Mouse (Mus musculus) hindbrain, embryonic 14.5 days (tissue): ENCODE results near the gene Arhgef19. TPM values are rescaled to one million over a fixed set of nuclear protein-coding genes. Genes with fewer than 3 reads are reported as not detected.

Source experiments
- ATAC-seq: fragments of 200-750 bp; cut with Nextera tagmentation; 2 replicates; pipeline ENCODE4 v1.8.0; 2017; ENCODE audit warnings: moderate number of reproducible peaks, mild to moderate bottlenecking, moderate TSS enrichment, moderate library complexity; ENCODE audit not compliant: low FRiP score
- DNase-seq: peaks from one replicate; pipeline ENCODE4 v3.0.0-alpha.2; 2015; ENCODE audit warnings: low spot score
- H3K27ac ChIP-seq: fragments of 300-500 bp; sonication (generic); 2 replicates; pipeline ENCODE4 v1.5.1; 2014; ENCODE audit warnings: mild to moderate bottlenecking, moderate library complexity
- H3K27me3 ChIP-seq: fragments of 300-500 bp; sonication (generic); 2 replicates; pipeline ENCODE4 v1.6.1; 2014; ENCODE audit warnings: mild to moderate bottlenecking, low read length, mixed read lengths; ENCODE audit not compliant: control insufficient read depth, insufficient read depth
- H3K36me3 ChIP-seq: fragments of 300-500 bp; sonication (generic); replicated peaks from 2 replicates; pipeline ENCODE4 v1.6.1; 2014; ENCODE audit not compliant: control insufficient read depth, insufficient read depth
- H3K4me1 ChIP-seq: fragments of 300-500 bp; sonication (generic); replicated peaks from 2 replicates; pipeline ENCODE4 v1.6.1; 2014; ENCODE audit warnings: antibody characterized with exemption, low read length, mixed read lengths; ENCODE audit not compliant: control insufficient read depth, insufficient read depth
- H3K4me2 ChIP-seq: fragments of 300-500 bp; sonication (generic); replicated peaks from 2 replicates; pipeline ENCODE4 v1.6.1; 2014; ENCODE audit warnings: mild to moderate bottlenecking, moderate library complexity
- H3K4me3 ChIP-seq: fragments of 300-500 bp; sonication (generic); replicated peaks from 2 replicates; pipeline ENCODE4 v1.5.1; 2014; ENCODE audit warnings: mild to moderate bottlenecking, low read length
- H3K9ac ChIP-seq: fragments of 300-500 bp; sonication (generic); 2 replicates; pipeline ENCODE4 v1.6.1; 2014
- H3K9me3 ChIP-seq: fragments of 300-500 bp; sonication (generic); 2 replicates; pipeline ENCODE4 v1.6.1; 2016; ENCODE audit warnings: low read length; ENCODE audit not compliant: control insufficient read depth
- WGBS: fragments of 180-500 bp; shearing (Covaris S2); extraction: QIAGEN DNeasy Blood & Tissue Kit; methylation state at CpG from one replicate; pipeline ENCODE4 v1.1.7; 2014; 5-methylcytosine and 5-hydroxymethylcytosine counted together
- polyA plus RNA-seq: library from polyadenylated mRNA; unstranded; fragments of >200 nt; fragmentation: Nextera tagmentation; extraction: Ambion mirVana; gene quantifications from 2 replicates; pipeline ENCODE4 v1.2.1, GENCODE M21; 2014

Gene Arhgef19
- polyA plus RNA-seq, 1 experiment from 2014 or later: 0.78 TPM

GRCm38 (mm10) chr4:141244401-141244800 is 5.1 kb downstream of the Arhgef19 start:
- ATAC-seq: no peak
- H3K4me2 ChIP-seq: peak overlapping the region; percentile 1; the same call in 1 of the 2 replicates

GRCm38 (mm10) chr4:141244931-141245425 is 5.7 kb downstream of the Arhgef19 start:
- WGBS: 5% methylated on average over 9 of the region's 9 CpGs
- DNase-seq (peak; percentile 75), ATAC-seq (peak; percentile 46; the same call in 1 of the 2 replicates)
- Histone ChIP-seq H3K27ac (peak overlapping the region; percentile 79), H3K9me3 (no peaks in the 10 kb centered on the region), H3K4me2 (peak overlapping the region; percentile 1; the same call in 1 of the 2 replicates), H3K27me3 (peaks cover 80% of the 10 kb centered on the region), H3K36me3 (no peaks in the 10 kb centered on the region), H3K9ac (no peak overlapping the region), H3K4me1 (peaks cover 32% of the 10 kb centered on the region), H3K4me3 (no peak overlapping the region)

More at GRCm38 (mm10) chr4:141244401-141244800, 5.1 kb downstream of the Arhgef19 start:
- Histone ChIP-seq H3K27ac (peak overlapping the region; percentile 79), H3K27me3 (peaks cover 80% of the 10 kb centered on the region), H3K4me1 (peaks cover 38% of the 10 kb centered on the region), H3K9me3 (no peaks in the 10 kb centered on the region), H3K9ac (no peak overlapping the region), H3K36me3 (no peaks in the 10 kb centered on the region), H3K4me3 (no peak overlapping the region)
- WGBS: 30% methylated on average over 5 of the region's 5 CpGs
- DNase-seq: no peak

GRCm38 (mm10) chr4:141246089-141246997 is 7.0 kb downstream of the Arhgef19 start:
- 18% methylated on average over 24 of the region's 24 CpGs for WGBS
- ATAC-seq: no peak
- Histone ChIP-seq H3K9ac (no peak overlapping the region), H3K27ac (no peak overlapping the region), H3K9me3 (no peaks in the 10 kb centered on the region), H3K27me3 (peaks cover 66% of the 10 kb centered on the region), H3K4me1 (peaks cover 32% of the 10 kb centered on the region), H3K4me2 (peak overlapping the region; percentile 48), H3K36me3 (no peaks in the 10 kb centered on the region), H3K4me3 (no peak overlapping the region)
- no peak for DNase-seq

GRCm38 (mm10) chr4:141246998-141247350 is 7.7 kb downstream of the Arhgef19 start:
- no peak for DNase-seq

GRCm38 (mm10) chr4:141247776-141248613 is 8.7 kb downstream of the Arhgef19 start:
- Histone ChIP-seq H3K4me1 (peaks cover 21% of the 10 kb centered on the region), H3K9ac (no peak overlapping the region; the same call in 1 of the 2 replicates), H3K4me3 (peak overlapping the region; percentile 27), H3K27ac (no peak overlapping the region), H3K4me2 (peak overlapping the region; percentile 48), H3K9me3 (no peaks in the 10 kb centered on the region), H3K36me3 (no peaks in the 10 kb centered on the region), H3K27me3 (peaks cover 51% of the 10 kb centered on the region)
- ATAC-seq: no peak
- WGBS: under 1% methylated on average over 58 of the region's 60 CpGs
- no peak for DNase-seq

More at GRCm38 (mm10) chr4:141246998-141247350, 7.7 kb downstream of the Arhgef19 start:
- Histone ChIP-seq H3K9me3 (no peaks in the 10 kb centered on the region), H3K9ac (no peak overlapping the region), H3K27me3 (peaks cover 60% of the 10 kb centered on the region), H3K4me3 (no peak overlapping the region), H3K4me1 (peaks cover 32% of the 10 kb centered on the region), H3K4me2 (peak overlapping the region; percentile 48), H3K27ac (no peak overlapping the region), H3K36me3 (no peaks in the 10 kb centered on the region)
- no peak for ATAC-seq
- 2% methylated on average over 17 of the region's 17 CpGs for WGBS

GRCm38 (mm10) chr4:141248614-141248978 is 9.3 kb downstream of the Arhgef19 start:
- H3K27ac ChIP-seq: no peak overlapping the region
- no peak overlapping the region for H3K4me3 ChIP-seq
- no peak overlapping the region for H3K9ac ChIP-seq
- 6% methylated on average over 11 of the region's 11 CpGs for WGBS
- DNase-seq (no peak), ATAC-seq (no peak)
- H3K36me3 ChIP-seq: no peaks in the 10 kb centered on the region
- H3K4me1 ChIP-seq: peaks cover 18% of the 10 kb centered on the region; the same call in 1 of the 2 replicates
- H3K4me2 ChIP-seq: peak overlapping the region; percentile 48; the same call in 1 of the 2 replicates
- H3K9me3 ChIP-seq: no peaks in the 10 kb centered on the region
- peaks cover 49% of the 10 kb centered on the region for H3K27me3 ChIP-seq

GRCm38 (mm10) chr4:141249383-141249782 is 10.1 kb downstream of the Arhgef19 start:
- peaks cover 44% of the 10 kb centered on the region for H3K27me3 ChIP-seq

GRCm38 (mm10) chr4:141251071-141251470 is 11.8 kb downstream of the Arhgef19 start:
- Histone ChIP-seq H3K36me3 (no peaks in the 10 kb centered on the region), H3K9me3 (no peaks in the 10 kb centered on the region), H3K4me2 (no peak overlapping the region), H3K4me3 (no peak overlapping the region), H3K27me3 (peaks cover 37% of the 10 kb centered on the region), H3K27ac (no peak overlapping the region), H3K4me1 (peaks cover 8% of the 10 kb centered on the region; the same call in 1 of the 2 replicates), H3K9ac (no peak overlapping the region)
- 64% methylated on average over 8 of the region's 8 CpGs for WGBS
- no peak for DNase-seq
- no peak for ATAC-seq

More at GRCm38 (mm10) chr4:141249383-141249782, 10.1 kb downstream of the Arhgef19 start:
- H3K4me2 ChIP-seq: no peak overlapping the region
- ATAC-seq (no peak), DNase-seq (no peak)
- H3K4me3 ChIP-seq: no peak overlapping the region
- H3K4me1 ChIP-seq: peaks cover 15% of the 10 kb centered on the region; the same call in 1 of the 2 replicates
- no peaks in the 10 kb centered on the region for H3K36me3 ChIP-seq
- H3K27ac ChIP-seq: no peak overlapping the region
- H3K9me3 ChIP-seq: no peaks in the 10 kb centered on the region
- WGBS: 77% methylated on average over 11 of the region's 11 CpGs
- H3K9ac ChIP-seq: no peak overlapping the region

- Histone ChIP-seq H3K9me3 (no peaks in the 10 kb centered on the region), H3K27ac (no peak overlapping the region), H3K4me3 (no peak overlapping the region), H3K9ac (no peak overlapping the region), H3K27me3 (peaks cover 23% of the 10 kb centered on the region), H3K4me2 (no peak overlapping the region), H3K36me3 (no peaks in the 10 kb centered on the region), H3K4me1 (no peaks in the 10 kb centered on the region)
- ATAC-seq: no peak
- WGBS: 71% methylated on average over 2 of the region's 2 CpGs
- DNase-seq: no peak
Observed at GRCm38 (mm10) chr4:141252641-141253040, 13.3 kb downstream of the Arhgef19 start.
